Mouse (Mus musculus) intestine, embryonic 14.5 days (tissue): ENCODE data around the gene Plod1. TPM values are rescaled to one million over a fixed set of nuclear protein-coding genes. Genes with fewer than 3 reads are reported as not detected.

Experiments
- ATAC-seq: fragments of 200-750 bp; cut with Nextera tagmentation; replicated peaks from 2 replicates; pipeline ENCODE4 v1.8.0; 2017; ENCODE audit warnings: low read depth, moderate number of reproducible peaks, moderate TSS enrichment, moderate library complexity; ENCODE audit not compliant: low FRiP score, low TSS enrichment
- DNase-seq: peaks from one replicate; pipeline ENCODE4 v3.0.0-alpha.2; 2018; ENCODE audit warnings: low spot score
- H3K27ac ChIP-seq: fragments of 300-500 bp; sonication (generic); 2 replicates; pipeline ENCODE4 v1.5.1; 2014; ENCODE audit warnings: low read depth, mild to moderate bottlenecking, control low read depth
- H3K27me3 ChIP-seq: fragments of 300-500 bp; sonication (generic); replicated peaks from 2 replicates; pipeline ENCODE4 v1.6.1; 2014; ENCODE audit warnings: low read length, control low read depth; ENCODE audit not compliant: control insufficient read depth, insufficient read depth
- H3K36me3 ChIP-seq: fragments of 300-500 bp; sonication (generic); 2 replicates; pipeline ENCODE4 v1.6.1; 2014; ENCODE audit warnings: low read length, control low read depth; ENCODE audit not compliant: control insufficient read depth, insufficient read depth
- H3K4me1 ChIP-seq: fragments of 300-500 bp; sonication (generic); replicated peaks from 2 replicates; pipeline ENCODE4 v1.6.1; 2014; ENCODE audit warnings: low read length, control low read depth, mixed read lengths; ENCODE audit not compliant: control insufficient read depth, insufficient read depth
- H3K4me2 ChIP-seq: fragments of 300-500 bp; sonication (generic); 2 replicates; pipeline ENCODE4 v1.6.1; 2014; ENCODE audit warnings: low read length
- H3K4me3 ChIP-seq: fragments of 300-500 bp; sonication (generic); 2 replicates; pipeline ENCODE4 v1.5.1; 2014; ENCODE audit warnings: low read depth, low read length, control low read depth, mixed read lengths
- H3K9ac ChIP-seq: fragments of 300-500 bp; sonication (generic); 2 replicates; pipeline ENCODE4 v1.6.1; 2014; ENCODE audit warnings: mild to moderate bottlenecking, low read length
- H3K9me3 ChIP-seq: fragments of 300-500 bp; sonication (generic); 2 replicates; pipeline ENCODE4 v1.6.1; 2016; ENCODE audit warnings: low read length, control low read depth; ENCODE audit not compliant: control insufficient read depth
- WGBS: fragments of 180-500 bp; shearing (Covaris S2); extraction: QIAGEN DNeasy Blood & Tissue Kit; methylation state at CpG from one replicate; pipeline ENCODE4 v1.1.7; 2014; 5-methylcytosine and 5-hydroxymethylcytosine counted together
- polyA plus RNA-seq: library from polyadenylated mRNA; unstranded; fragments of >200 nt; fragmentation: Nextera tagmentation; extraction: Ambion mirVana; gene quantifications from 2 replicates; pipeline ENCODE4 v1.2.1, GENCODE M21; 2014

Gene Plod1
- polyA plus RNA-seq, 1 experiment from 2014 or later: 40.9 TPM

GRCm38 (mm10) chr4:147965712-147966111 is 29.1 kb upstream of the Plod1 start:
- Histone ChIP-seq H3K27me3 (no peaks in the 10 kb centered on the region), H3K4me2 (no peak overlapping the region), H3K27ac (no peak overlapping the region), H3K4me1 (no peaks in the 10 kb centered on the region), H3K9me3 (no peaks in the 10 kb centered on the region), H3K36me3 (no peaks in the 10 kb centered on the region), H3K9ac (no peak overlapping the region), H3K4me3 (no peak overlapping the region)
- DNase-seq: no peak
- WGBS: 59% methylated on average over 7 of the region's 7 CpGs
- no peak for ATAC-seq

DNA sequence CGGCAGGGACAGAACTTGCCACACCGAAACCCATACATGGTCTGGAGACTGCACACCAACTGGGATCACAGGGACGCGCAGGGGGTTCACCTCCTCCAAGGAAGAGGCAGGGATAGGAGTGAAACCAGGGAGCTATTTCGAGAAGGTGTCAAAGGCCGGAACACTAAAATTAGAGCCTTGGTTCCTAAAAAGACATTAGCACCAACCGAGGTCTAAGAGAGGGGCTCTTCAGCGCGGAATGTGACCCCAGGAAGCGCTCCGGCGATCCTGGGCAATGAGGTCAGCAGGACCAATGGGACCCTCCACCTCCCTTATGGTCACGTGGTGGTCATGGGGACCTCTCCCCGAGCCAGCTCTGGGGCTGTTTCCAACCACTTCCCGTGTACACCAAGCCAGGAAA is 27.1 kb upstream of the Plod1 start:
- Histone ChIP-seq H3K9ac (no peak overlapping the region), H3K4me2 (no peak overlapping the region), H3K4me3 (no peak overlapping the region), H3K9me3 (no peaks in the 10 kb centered on the region), H3K27me3 (no peaks in the 10 kb centered on the region), H3K36me3 (no peaks in the 10 kb centered on the region), H3K4me1 (no peaks in the 10 kb centered on the region), H3K27ac (no peak overlapping the region)
- DNase-seq: no peak
- WGBS: 83% methylated on average over 15 of the region's 15 CpGs
- no peak for ATAC-seq

DNA sequence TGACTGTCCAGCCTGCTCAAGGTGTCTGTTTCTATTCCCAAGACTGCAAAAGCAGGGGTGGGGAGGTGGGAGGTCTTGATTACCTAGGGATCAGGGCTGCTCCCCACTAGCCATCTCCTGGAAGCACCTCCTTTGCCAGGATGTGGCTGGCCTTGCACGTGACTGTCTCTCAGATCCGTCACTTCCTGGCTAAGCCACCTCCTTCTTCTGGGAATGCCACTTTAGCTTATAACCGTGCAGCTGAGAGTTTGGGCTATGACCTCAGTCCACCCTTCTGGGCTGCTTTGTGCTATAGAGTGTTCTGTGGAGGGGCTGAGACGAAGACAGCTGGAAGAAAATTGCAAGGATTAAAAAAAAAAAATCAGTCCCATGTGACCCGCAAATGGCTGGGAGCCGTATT is 26.2 kb upstream of the Plod1 start:
- no peak overlapping the region for H3K4me2 ChIP-seq

GRCm38 (mm10) chr4:147959881-147960831 is 23.6 kb upstream of the Plod1 start:
- H3K4me2 ChIP-seq: no peak overlapping the region
- H3K4me3 ChIP-seq: no peak overlapping the region
- no peak overlapping the region for H3K9ac ChIP-seq
- no peak overlapping the region for H3K27ac ChIP-seq
- H3K4me1 ChIP-seq: no peaks in the 10 kb centered on the region
- H3K36me3 ChIP-seq: no peaks in the 10 kb centered on the region
- H3K27me3 ChIP-seq: no peaks in the 10 kb centered on the region
- peak; percentile 67 for DNase-seq
- ATAC-seq: peak; percentile 75
- no peaks in the 10 kb centered on the region for H3K9me3 ChIP-seq
- 34% methylated on average over 6 of the region's 6 CpGs for WGBS

More for the DNA sequence above, 26.2 kb upstream of the Plod1 start:
- H3K27me3 ChIP-seq: no peaks in the 10 kb centered on the region
- no peaks in the 10 kb centered on the region for H3K4me1 ChIP-seq
- H3K4me3 ChIP-seq: no peak overlapping the region
- ATAC-seq (no peak), DNase-seq (no peak)
- no peaks in the 10 kb centered on the region for H3K9me3 ChIP-seq
- H3K27ac ChIP-seq: no peak overlapping the region
- no peaks in the 10 kb centered on the region for H3K36me3 ChIP-seq
- 41% methylated on average over 6 of the region's 6 CpGs for WGBS
- no peak overlapping the region for H3K9ac ChIP-seq

DNA sequence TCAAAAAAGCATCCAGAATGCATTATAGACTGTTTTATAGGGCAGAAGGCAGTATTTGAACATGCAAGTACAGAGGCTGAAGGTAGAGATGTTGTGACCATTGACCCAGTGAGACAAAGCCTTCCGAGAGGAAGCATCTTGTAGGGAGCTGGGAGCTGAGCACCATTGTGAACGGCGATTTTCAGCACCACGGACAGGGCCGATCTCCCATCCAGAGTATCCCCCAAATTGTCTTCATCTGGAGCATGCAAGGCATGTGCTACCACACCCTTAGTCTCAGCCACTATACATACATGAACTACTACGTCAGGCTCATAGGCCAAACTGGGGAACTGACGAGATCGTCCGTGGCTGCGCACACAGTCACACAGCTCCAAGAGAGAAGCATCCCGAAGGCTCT is 20.6 kb upstream of the Plod1 start:
- Histone ChIP-seq H3K4me1 (no peaks in the 10 kb centered on the region), H3K9me3 (no peaks in the 10 kb centered on the region), H3K36me3 (no peaks in the 10 kb centered on the region), H3K27me3 (no peaks in the 10 kb centered on the region), H3K9ac (no peak overlapping the region), H3K4me2 (no peak overlapping the region), H3K27ac (no peak overlapping the region), H3K4me3 (no peak overlapping the region)
- ATAC-seq: no peak
- DNase-seq: peak; percentile 83
- WGBS: 39% methylated on average over 11 of the region's 11 CpGs

DNA sequence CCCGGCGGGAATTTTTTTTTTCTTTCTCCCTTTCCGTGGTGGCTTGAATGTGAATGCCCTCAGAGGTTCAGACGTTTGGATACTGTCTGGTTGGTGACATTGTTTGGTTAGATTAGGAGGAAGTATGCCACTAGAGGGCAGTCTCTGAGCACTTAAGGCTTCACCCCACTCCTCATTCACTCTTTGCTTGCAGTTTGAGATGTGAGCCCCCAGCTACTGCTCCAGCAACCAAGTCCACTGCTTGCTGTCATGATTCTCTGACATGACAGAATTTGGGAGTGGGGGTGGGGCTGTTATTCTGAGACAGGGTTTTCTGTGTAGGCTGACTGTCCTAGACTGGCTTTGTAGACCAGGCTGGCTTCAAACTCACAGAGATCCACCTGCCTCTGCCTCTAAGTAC is 17.0 kb upstream of the Plod1 start:
- no peaks in the 10 kb centered on the region for H3K4me1 ChIP-seq
- H3K4me2 ChIP-seq: no peak overlapping the region
- H3K36me3 ChIP-seq: peaks cover 2% of the 10 kb centered on the region; the same call in 1 of the 2 replicates
- no peaks in the 10 kb centered on the region for H3K9me3 ChIP-seq
- no peak overlapping the region for H3K9ac ChIP-seq
- H3K27me3 ChIP-seq: no peaks in the 10 kb centered on the region
- no peak overlapping the region for H3K4me3 ChIP-seq
- ATAC-seq (no peak), DNase-seq (peak; percentile 58)
- 12% methylated on average over 4 of the region's 4 CpGs for WGBS
- no peak overlapping the region for H3K27ac ChIP-seq

DNA sequence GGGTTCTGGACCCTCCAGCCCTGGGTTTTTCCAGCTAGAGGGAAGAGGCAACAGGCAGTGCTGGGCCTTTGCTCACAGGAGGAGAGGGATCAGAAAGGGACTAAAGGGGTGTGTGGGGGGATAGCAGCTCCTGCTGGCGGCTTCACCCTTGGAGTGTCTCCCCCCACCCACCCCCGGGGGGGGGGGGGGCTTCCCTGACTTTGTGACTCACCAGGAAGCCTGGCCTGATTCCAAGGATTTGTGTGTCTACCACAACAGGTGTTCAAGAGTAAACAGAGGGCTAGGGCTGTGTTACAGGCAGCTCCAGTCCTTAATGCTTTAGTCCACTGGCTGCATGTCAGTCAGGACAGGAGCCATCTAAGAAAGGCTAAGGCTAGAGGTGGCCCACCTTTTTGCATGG is 10.9 kb upstream of the Plod1 start:
- Histone ChIP-seq H3K4me1 (peaks cover 14% of the 10 kb centered on the region), H3K36me3 (peaks cover 55% of the 10 kb centered on the region), H3K9ac (no peak overlapping the region), H3K27me3 (no peaks in the 10 kb centered on the region), H3K4me3 (no peak overlapping the region), H3K9me3 (no peaks in the 10 kb centered on the region), H3K27ac (no peak overlapping the region), H3K4me2 (no peak overlapping the region)
- WGBS: 39% methylated on average over 2 of the region's 2 CpGs
- DNase-seq: no peak
- no peak for ATAC-seq

- Histone ChIP-seq H3K27me3 (no peaks in the 10 kb centered on the region), H3K4me2 (no peak overlapping the region), H3K4me1 (peaks cover 29% of the 10 kb centered on the region), H3K36me3 (peaks cover 47% of the 10 kb centered on the region), H3K9me3 (no peaks in the 10 kb centered on the region), H3K4me3 (no peak overlapping the region), H3K9ac (no peak overlapping the region), H3K27ac (no peak overlapping the region)
- DNase-seq (no peak), ATAC-seq (no peak)
- WGBS: 100% methylated on average over 1 of the region's 1 CpGs
These were observed 6.4 kb upstream of the Plod1 start for GRCm38 (mm10) chr4:147943005-147943404.
